Mouse (Mus musculus) cerebellum, postnatal 10 days (tissue): ENCODE data around the gene Nme8.

Source experiments
- DNase-seq, 2 experiments: peaks; one replicate each; pipeline ENCODE4 v3.0.0; 2021; ENCODE audit warnings: mixed read lengths in 2 of 2

Gene Nme8

GRCm38 (mm10) chr13:19640203-19640851, 57.3 kb downstream of the Nme8 start:
- DNase-seq, result peak; percentile 33 to 52

DNA sequence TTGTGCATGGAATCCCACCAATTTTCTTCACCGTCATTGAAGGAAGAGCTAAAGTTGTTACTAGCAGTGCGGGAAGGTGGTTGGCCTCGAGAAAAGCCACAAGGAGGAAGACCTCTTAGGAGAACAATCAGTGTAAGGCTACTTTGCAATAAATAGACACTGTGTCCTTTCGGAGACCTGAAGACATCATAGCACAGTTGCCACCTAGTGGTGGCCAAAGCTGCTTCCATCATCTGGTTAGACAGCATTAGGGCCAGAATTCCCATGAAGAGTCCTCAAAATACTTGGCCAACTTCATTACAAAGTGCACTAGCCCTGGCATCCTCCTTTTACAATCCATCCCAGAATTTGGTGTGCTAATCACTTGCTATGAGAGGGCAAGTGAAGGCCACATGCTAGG, 61.5 kb downstream of the Nme8 start:
- DNase-seq, result peak; percentile 52 to 55

DNA sequence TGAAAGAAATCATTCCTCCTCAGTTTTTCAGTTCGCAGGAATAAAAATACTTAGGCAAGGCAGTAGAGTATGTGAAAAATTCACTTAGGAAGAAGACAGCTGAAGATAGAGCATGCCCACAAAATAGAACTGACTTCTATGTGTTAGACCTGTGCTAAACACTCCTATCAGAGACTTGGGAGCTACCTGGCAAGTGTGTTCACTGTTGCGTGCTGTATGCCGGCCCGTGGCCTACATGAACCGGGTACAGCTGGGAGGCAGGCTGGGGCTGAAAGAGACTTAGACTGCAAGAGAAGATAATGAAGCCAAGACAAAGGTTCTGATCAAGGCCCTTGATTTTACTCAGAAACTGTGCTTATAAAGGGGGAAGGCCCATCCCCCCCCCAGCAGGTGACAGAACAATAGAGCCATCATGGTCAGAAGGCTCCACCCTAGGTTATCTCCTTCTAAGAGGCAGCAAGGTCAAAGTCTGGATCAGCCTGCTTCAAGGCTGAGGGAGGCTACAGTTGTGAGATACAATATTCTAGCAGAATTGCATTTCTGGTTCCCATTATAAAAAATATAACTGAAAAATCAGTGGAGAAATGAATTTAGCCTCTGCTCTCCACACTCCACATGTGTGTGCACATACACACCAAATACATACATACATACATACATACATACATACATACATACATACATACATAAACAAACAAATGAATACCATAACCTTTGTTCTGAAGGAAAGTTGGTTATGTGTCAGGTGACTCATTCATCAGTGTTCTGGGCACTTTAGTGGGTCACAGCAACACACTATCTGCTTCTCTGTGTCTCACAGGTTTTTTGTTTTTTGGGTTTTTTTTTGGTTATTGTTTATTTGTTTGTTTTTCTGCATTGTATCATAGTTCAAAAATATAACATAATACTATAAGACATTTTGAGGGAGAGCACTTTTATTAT, 66.6 kb downstream of the Nme8 start:
- no peak for DNase-seq

- no peak for DNase-seq
Observed at GRCm38 (mm10) chr13:19626473-19626872, 71.1 kb downstream of the Nme8 start.

DNA sequence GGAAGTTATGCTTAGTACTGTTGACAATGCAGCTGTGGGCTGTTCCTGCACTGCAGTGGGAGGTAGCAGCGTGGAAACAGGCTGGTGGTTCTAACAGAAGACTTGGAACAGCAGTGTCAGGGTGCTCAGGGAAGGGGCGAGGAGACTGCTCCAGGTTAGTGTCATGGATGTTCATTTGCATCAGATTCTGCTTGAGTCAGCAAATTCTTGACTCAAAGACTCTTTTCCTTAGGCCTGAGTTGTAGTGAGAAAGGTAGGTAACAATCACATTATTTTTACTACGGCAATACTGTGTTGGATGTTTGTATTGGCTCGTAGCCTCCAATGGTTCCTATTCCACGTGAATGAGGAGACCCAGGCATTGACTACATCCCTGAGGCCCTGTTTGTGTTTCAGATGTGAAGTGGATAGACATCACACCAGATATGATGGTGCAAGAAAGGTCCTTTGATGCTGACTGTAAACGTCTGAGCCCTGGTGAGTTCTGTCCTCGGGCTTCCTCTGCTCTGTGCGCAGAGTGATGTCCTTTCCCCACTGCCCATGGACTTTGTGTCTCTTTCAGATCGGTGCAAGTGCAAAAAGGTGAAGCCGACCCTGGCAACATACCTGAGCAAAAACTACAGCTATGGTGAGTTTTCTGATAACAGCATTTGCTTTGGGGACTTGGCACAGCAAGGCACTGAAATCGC, 72.8 kb downstream of the Nme8 start:
- no peak for DNase-seq

DNA sequence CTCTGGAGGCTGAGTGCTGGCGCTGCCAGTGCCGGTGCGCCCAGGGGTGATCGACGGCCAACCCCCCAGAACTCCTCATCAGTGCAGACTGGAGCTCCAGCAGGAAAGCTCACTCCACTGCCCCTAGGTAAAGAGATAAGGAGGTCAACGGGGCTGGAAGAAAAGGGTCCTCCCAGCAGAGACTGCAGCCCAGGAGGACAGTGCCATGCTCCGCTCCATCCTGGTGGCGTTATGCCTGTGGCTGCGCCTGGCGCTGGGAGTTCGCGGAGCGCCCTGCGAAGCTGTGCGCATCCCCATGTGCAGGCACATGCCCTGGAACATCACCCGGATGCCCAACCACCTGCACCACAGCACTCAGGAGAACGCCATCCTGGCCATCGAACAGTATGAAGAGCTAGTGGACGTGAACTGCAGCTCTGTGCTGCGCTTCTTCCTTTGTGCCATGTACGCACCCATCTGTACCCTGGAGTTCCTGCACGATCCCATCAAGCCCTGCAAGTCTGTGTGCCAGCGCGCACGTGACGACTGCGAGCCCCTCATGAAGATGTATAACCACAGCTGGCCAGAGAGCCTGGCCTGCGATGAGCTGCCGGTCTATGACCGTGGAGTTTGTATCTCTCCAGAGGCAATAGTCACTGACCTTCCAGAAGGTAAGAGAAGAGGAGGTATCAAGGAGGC, 74.2 kb downstream of the Nme8 start:
- peak in 1 of 2 experiments; percentile 30 for DNase-seq

DNA sequence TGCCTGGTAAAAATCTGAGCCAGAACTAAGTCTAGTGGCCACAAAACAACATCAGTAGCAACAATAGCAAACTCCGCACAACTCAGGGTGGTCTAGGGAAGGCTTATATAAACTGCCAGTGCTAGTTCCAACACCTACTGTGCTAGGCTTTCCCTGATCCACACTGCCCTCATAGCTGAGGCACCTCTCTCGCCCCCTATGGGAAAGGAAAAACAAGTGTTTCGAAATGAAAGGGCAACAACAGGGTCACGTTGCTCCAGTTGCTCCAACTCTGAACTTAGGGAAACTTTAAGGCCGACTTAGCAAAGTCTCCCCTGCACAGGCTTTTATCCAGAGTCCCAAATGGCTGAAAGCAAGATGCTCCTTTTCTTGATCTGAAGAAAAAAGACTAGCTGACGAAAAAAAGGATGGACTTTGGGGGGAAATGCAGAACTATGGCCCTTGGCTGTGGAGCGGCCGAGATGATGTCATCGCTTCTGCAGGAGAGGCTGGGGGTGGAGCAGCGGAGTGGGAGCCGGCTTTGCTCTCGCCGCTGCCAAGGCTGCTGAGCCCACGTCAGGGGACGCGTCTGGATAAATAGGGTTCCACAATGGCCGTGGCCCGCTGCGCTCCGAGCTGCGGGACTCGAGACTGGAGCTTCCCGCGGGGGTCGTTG, 74.9 kb downstream of the Nme8 start, which contains the start of gene Sfrp4:
TSS of gene Sfrp4 (plus strand) at position 532 of the 655 bp plus-strand sequence.
- peak; percentile 68 to 70 for DNase-seq

GRCm38 (mm10) chr13:19619216-19619927, 78.2 kb downstream of the Nme8 start, which contains the start of gene Epdr1:
Gene Epdr1, minus strand, starts transcription at chr13:19619927.
- peak; percentile 89 to 90 for DNase-seq

- no peak for DNase-seq
Observed at GRCm38 (mm10) chr13:19618841-19619215, 78.8 kb downstream of the Nme8 start.

DNA sequence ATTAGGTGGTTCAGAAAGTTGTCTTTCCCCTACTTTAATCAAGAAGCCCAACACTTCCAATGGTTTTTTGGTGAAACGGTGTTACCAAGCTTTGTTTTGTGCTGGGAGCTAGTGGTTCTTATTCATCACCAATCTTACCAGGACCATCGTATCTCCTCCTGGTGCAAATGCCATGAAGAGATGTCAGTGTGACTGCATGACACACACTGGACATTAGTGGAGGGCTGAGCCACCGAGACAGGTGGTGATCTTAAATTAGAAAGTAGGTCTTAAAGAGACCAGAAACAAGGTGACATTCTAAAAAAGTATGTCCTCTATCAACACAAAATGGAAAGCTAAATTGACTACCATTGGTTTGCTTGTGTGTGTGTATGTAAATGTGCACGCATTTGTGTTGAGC, 79.5 kb downstream of the Nme8 start:
- DNase-seq, result peak; percentile 16 to 33

- no peak for DNase-seq
Observed at GRCm38 (mm10) chr13:19614311-19614710, 83.3 kb downstream of the Nme8 start.

DNA sequence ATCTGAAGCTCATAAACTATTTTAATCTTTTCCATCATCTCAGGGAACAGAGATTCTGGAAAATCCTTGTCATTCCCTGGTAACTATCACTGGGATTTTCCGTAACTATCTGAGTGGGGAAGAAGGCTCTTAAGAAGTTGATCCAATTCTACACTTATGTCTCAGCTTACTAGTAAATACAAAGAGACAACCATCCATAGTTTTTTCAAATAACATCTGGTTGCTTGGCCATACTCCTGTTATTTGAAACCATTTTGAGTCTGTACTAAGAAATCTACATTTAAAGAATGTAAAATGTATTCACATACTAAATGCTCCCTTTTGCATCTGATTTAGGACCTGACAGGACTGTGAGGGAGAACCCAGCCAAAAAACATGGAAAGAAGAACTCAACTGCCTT, 84.2 kb downstream of the Nme8 start:
- DNase-seq, result no peak

- no peak for DNase-seq
Observed at GRCm38 (mm10) chr13:19612963-19613362, 84.6 kb downstream of the Nme8 start.

GRCm38 (mm10) chr13:19612348-19612747, 85.2 kb downstream of the Nme8 start:
- peak; percentile 42 to 45 for DNase-seq

GRCm38 (mm10) chr13:19608120-19608519, 89.5 kb downstream of the Nme8 start:
- no peak for DNase-seq

GRCm38 (mm10) chr13:19604916-19605315, 92.7 kb downstream of the Nme8 start:
- DNase-seq, result no peak

- DNase-seq, result no peak
Observed at GRCm38 (mm10) chr13:19603719-19604118, 93.9 kb downstream of the Nme8 start.

DNA sequence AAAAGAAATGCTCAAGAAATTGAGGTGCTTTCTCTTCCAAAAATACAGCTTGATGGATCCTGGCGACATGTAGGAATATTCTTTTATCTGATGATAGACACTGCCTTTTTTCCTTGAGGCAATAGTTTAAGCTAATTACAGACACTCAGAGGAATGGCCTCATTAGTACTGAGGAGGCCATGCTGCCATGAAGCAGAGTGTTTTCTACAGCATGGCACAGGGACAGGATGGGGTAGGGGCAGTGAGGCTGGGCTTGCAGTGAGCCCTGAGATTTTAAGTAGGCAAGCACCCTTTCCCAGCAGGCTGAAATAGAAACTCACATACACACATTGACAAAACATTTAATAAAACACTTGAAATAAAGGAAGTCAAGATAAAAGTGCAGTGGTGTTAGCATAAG, 95.1 kb downstream of the Nme8 start:
- no peak for DNase-seq

- DNase-seq, result no peak
Observed at GRCm38 (mm10) chr13:19599242-19599641, 98.4 kb downstream of the Nme8 start.

GRCm38 (mm10) chr13:19595141-19595540, 102.5 kb downstream of the Nme8 start:
- DNase-seq, result peak; percentile 20 to 44
